Mouse (Mus musculus) hindbrain, embryonic 11.5 days (tissue): ENCODE measurements around the gene Fam217b. TPM values are rescaled to one million over a fixed set of nuclear protein-coding genes. Genes with fewer than 3 reads are reported as not detected.

Experiments used
- ATAC-seq: fragments of 200-750 bp; cut with Nextera tagmentation; 2 replicates; pipeline ENCODE4 v1.8.0; 2017; ENCODE audit warnings: mild to moderate bottlenecking, moderate TSS enrichment, moderate library complexity; ENCODE audit not compliant: low FRiP score
- DNase-seq: peaks from one replicate; pipeline ENCODE4 v3.0.0-alpha.2; 2015; ENCODE audit warnings: low spot score
- H3K27ac ChIP-seq: fragments of 300-500 bp; sonication (generic); 2 replicates; pipeline ENCODE4 v1.5.1; 2014; ENCODE audit warnings: mild to moderate bottlenecking, low read depth, low read length
- H3K27me3 ChIP-seq: fragments of 300-500 bp; sonication (generic); 2 replicates; pipeline ENCODE4 v1.6.1; 2014; ENCODE audit warnings: mild to moderate bottlenecking, low read length, moderate library complexity, mixed read lengths; ENCODE audit not compliant: control insufficient read depth, insufficient read depth
- H3K36me3 ChIP-seq: fragments of 300-500 bp; sonication (generic); 2 replicates; pipeline ENCODE4 v1.6.1; 2014; ENCODE audit warnings: mild to moderate bottlenecking, low read length, moderate library complexity, mixed read lengths; ENCODE audit not compliant: control insufficient read depth, insufficient read depth
- H3K4me1 ChIP-seq: fragments of 300-500 bp; sonication (generic); replicated peaks from 2 replicates; pipeline ENCODE4 v1.6.1; 2014; ENCODE audit warnings: low read length, mixed read lengths; ENCODE audit not compliant: control insufficient read depth, insufficient read depth
- H3K4me2 ChIP-seq: fragments of 300-500 bp; sonication (generic); replicated peaks from 2 replicates; pipeline ENCODE4 v1.6.1; 2014; ENCODE audit warnings: mild to moderate bottlenecking, low read depth, low read length
- H3K4me3 ChIP-seq: fragments of 300-500 bp; sonication (generic); 2 replicates; pipeline ENCODE4 v1.5.1; 2014; ENCODE audit warnings: low read depth, low read length
- H3K9ac ChIP-seq: fragments of 300-500 bp; sonication (generic); 2 replicates; pipeline ENCODE4 v1.6.1; 2014; ENCODE audit warnings: low read depth, low read length
- H3K9me3 ChIP-seq: fragments of 300-500 bp; sonication (generic); 2 replicates; pipeline ENCODE4 v1.6.1; 2016; ENCODE audit warnings: low read length; ENCODE audit not compliant: control insufficient read depth
- WGBS: fragments of 180-500 bp; shearing (Covaris S2); extraction: QIAGEN DNeasy Blood & Tissue Kit; methylation state at CpG from one replicate; pipeline ENCODE4 v1.1.7; 2014; 5-methylcytosine and 5-hydroxymethylcytosine counted together
- polyA plus RNA-seq: library from polyadenylated mRNA; unstranded; fragments of >200 nt; fragmentation: Nextera tagmentation; extraction: Ambion mirVana; gene quantifications from 2 replicates; pipeline ENCODE4 v1.2.1, GENCODE M21; 2014

Fam217b gene
- polyA plus RNA-seq, 1 experiment from 2014 or later = 4.6 TPM

GRCm38 (mm10) chr2:178454664-178455516, 40.6 kb downstream of the Fam217b start:
- DNase-seq = peak; percentile 25
- H3K4me3 ChIP-seq = no peak overlapping the region
- no peaks in the 10 kb centered on the region for H3K4me1 ChIP-seq
- H3K36me3 ChIP-seq = no peaks in the 10 kb centered on the region
- no peak overlapping the region for H3K4me2 ChIP-seq
- ATAC-seq = peak; percentile 61
- H3K27ac ChIP-seq = peak overlapping the region; percentile 10; the same call in 1 of the 2 replicates
- no peaks in the 10 kb centered on the region for H3K9me3 ChIP-seq
- H3K9ac ChIP-seq = no peak overlapping the region
- H3K27me3 ChIP-seq = no peaks in the 10 kb centered on the region
- WGBS = 61% methylated on average over 17 of the region's 17 CpGs

- WGBS = 88% methylated on average over 6 of the region's 6 CpGs
- no peak overlapping the region for H3K9ac ChIP-seq
- H3K27ac ChIP-seq = no peak overlapping the region
- no peaks in the 10 kb centered on the region for H3K36me3 ChIP-seq
- no peak overlapping the region for H3K4me2 ChIP-seq
- DNase-seq (no peak), ATAC-seq (no peak)
- H3K27me3 ChIP-seq = no peaks in the 10 kb centered on the region
- H3K4me3 ChIP-seq = no peak overlapping the region
- no peaks in the 10 kb centered on the region for H3K9me3 ChIP-seq
- no peaks in the 10 kb centered on the region for H3K4me1 ChIP-seq
Measured at GRCm38 (mm10) chr2:178457414-178457813, 43.1 kb downstream of the Fam217b start.

GRCm38 (mm10) chr2:178460353-178460752, 46.0 kb downstream of the Fam217b start:
- Histone ChIP-seq H3K4me1 (no peaks in the 10 kb centered on the region), H3K4me2 (no peak overlapping the region), H3K9ac (no peak overlapping the region), H3K4me3 (no peak overlapping the region), H3K36me3 (no peaks in the 10 kb centered on the region), H3K27ac (no peak overlapping the region), H3K27me3 (no peaks in the 10 kb centered on the region), H3K9me3 (no peaks in the 10 kb centered on the region)
- DNase-seq (no peak), ATAC-seq (no peak)
- 76% methylated on average over 5 of the region's 5 CpGs for WGBS

GRCm38 (mm10) chr2:178471546-178472480, 57.5 kb downstream of the Fam217b start:
- no peak for DNase-seq
- 81% methylated on average over 17 of the region's 17 CpGs for WGBS

GRCm38 (mm10) chr2:178473916-178474315, 59.6 kb downstream of the Fam217b start:
- 81% methylated on average over 10 of the region's 10 CpGs for WGBS
- Histone ChIP-seq H3K4me3 (no peak overlapping the region), H3K4me1 (no peaks in the 10 kb centered on the region), H3K36me3 (no peaks in the 10 kb centered on the region), H3K9ac (no peak overlapping the region), H3K27me3 (no peaks in the 10 kb centered on the region), H3K9me3 (no peaks in the 10 kb centered on the region), H3K4me2 (no peak overlapping the region), H3K27ac (no peak overlapping the region)
- ATAC-seq (no peak), DNase-seq (no peak)

More at GRCm38 (mm10) chr2:178471546-178472480, 57.5 kb downstream of the Fam217b start:
- H3K27me3 ChIP-seq = no peaks in the 10 kb centered on the region
- H3K9me3 ChIP-seq = no peaks in the 10 kb centered on the region
- no peak overlapping the region for H3K9ac ChIP-seq
- H3K4me1 ChIP-seq = no peaks in the 10 kb centered on the region
- no peaks in the 10 kb centered on the region for H3K36me3 ChIP-seq
- H3K4me3 ChIP-seq = no peak overlapping the region
- ATAC-seq = no peak
- H3K27ac ChIP-seq = no peak overlapping the region
- no peak overlapping the region for H3K4me2 ChIP-seq

Other genes starting within 250 kb of the Fam217b start
- 0.12 and 0.15 TPM in 2 replicates for gene Sycp2, start 6.8 kb upstream of the Fam217b start, polyA plus RNA-seq
- 1.3 and 2.3 TPM in 2 replicates for gene Ppp1r3d, start 52 bp upstream of the Fam217b start, polyA plus RNA-seq
- gene Cdh26, start 16.0 kb downstream of the Fam217b start, polyA plus RNA-seq = 0.54 TPM in 1 of 2 replicates, not detected in the other